Mouse (Mus musculus): ENCODE measurements around the gene Chic1.

DNA sequence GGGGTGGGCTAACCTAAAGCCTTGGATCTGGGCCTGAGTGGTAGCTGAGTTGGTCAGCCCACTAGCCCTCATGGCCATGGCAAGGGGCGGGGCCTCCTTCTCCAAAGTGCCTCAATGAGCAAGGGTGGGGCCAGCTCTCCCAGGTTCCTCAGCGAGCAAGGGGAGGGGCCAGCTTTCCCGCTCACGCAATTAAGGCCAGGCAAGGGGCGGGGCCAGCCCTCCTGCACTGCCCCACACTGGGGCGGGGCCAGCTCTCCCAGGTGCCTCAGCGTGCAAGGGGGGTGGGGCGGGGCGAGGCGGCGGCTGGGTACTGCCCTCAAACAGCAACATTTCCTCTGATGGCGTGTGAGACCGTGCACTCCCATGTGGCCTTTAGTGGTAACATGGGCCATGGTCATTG lies 48.7 kb downstream of the Chic1 start:
- TF ChIP-seq POLR2A (IDR thresholded peaks at IDR 0.05; ENCODE audit: borderline replicate concordance, low read depth, low read length) (no peak), CTCF (IDR thresholded peaks at IDR 0.05; ENCODE audit: low read depth, low read length) (no peak)
